Mouse (Mus musculus): ENCODE measurements around the gene Gpx8. TPM values are rescaled to one million over a fixed set of nuclear protein-coding genes. Genes with fewer than 3 reads are reported as not detected.

Gene Gpx8
- polyA plus RNA-seq (2012; rRNA removed): 6.5 and 9.2 TPM in 2 replicates

DNA sequence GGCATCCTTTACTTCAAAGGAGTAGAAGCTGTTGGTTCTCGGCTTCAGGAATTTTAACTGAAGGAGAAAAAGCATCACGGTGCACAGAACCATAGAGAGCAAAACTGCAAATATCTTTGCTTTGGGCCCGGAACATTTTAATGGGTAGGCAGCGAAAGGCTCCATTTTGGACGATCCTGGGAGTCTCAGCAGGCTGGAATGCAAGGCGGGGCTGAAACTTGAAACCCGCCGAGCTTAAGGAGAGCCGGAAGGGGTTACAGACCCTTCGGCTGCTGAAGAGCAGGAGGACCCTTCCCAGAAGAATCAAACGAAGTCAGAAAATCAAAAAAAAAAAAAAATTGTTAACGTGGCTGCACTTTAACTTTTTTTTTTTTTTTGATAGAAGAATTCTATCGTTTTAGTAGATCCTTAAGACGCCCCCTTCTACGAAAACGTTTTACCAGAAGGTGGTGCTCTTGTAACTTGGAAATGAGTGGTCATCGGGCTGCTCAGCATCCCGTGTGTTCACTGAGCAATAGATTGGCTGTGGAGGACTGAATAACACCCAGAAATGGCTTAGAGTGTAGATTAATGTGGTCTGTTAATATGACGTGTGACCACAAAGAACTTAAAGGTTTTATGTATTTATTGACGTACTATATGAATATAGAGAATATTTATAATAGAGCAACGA lies at the start of gene Gpx8:
Gene Gpx8, minus strand, starts transcription at position 200 of the 673 bp plus-strand sequence.
- Histone ChIP-seq H3K27me3 (replicated peaks; ENCODE audit: control insufficient read depth, insufficient read depth, low read length) (no peaks in the 10 kb centered on the region), H3K4me3 (ENCODE audit: insufficient read depth, low read depth, low read length) (peak within 1 kb of the TSS; percentile 64), H3K36me3 (ENCODE audit: control insufficient read depth, insufficient read depth, low read length) (no peaks in the 10 kb centered on the region), H3K4me1 (ENCODE audit: control insufficient read depth, insufficient read depth, low read length) (no peaks in the 10 kb centered on the region), H3K27ac (ENCODE audit: insufficient read depth, low read depth, low read length) (peak within 1 kb of the TSS; percentile 78)
- no peak for TF ChIP-seq POLR2A (IDR thresholded peaks at IDR 0.05; ENCODE audit: low read depth, low read length)
- peak; percentile 49 for TF ChIP-seq CTCF (conservative IDR thresholded peaks at IDR 0.05; ENCODE audit: insufficient read depth, insufficient read length, low read depth, low read length)
- DNase-seq: peak; percentile 61
- 4% methylated on average over 21 of the region's 21 CpGs for WGBS

DNA sequence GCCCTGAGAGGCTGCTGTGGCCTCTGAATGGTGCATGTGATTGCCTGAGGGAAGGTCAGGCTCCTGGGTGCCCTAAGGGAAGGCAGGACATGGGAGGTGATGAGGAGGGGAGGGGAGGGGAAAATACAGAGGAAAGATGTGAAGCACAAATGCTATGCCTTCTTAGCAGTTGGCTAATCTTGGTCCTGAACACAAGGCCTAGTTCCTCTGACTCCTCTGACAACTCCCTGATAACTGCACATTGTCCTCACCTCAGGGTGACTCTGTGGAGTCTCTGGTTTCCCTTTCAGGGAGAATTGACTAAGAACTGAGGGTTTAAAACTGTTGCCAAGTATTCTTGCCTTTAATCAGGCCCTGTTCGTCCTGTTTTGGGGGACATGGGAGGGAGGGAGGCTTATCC lies 48.4 kb upstream of the Gpx8 start:
- H3K4me1 ChIP-seq (ENCODE audit: control insufficient read depth, insufficient read depth, low read length): no peaks in the 10 kb centered on the region
- DNase-seq: no peak
- H3K4me3 ChIP-seq (ENCODE audit: insufficient read depth, low read depth, low read length): no peak overlapping the region
- H3K36me3 ChIP-seq (ENCODE audit: control insufficient read depth, insufficient read depth, low read length): no peaks in the 10 kb centered on the region
- no peak overlapping the region for H3K27ac ChIP-seq (ENCODE audit: insufficient read depth, low read depth, low read length)
- TF ChIP-seq CTCF (conservative IDR thresholded peaks at IDR 0.05; ENCODE audit: insufficient read depth, insufficient read length, low read depth, low read length): no peak
- no peak for TF ChIP-seq POLR2A (IDR thresholded peaks at IDR 0.05; ENCODE audit: low read depth, low read length)
- H3K27me3 ChIP-seq (replicated peaks; ENCODE audit: control insufficient read depth, insufficient read depth, low read length): no peaks in the 10 kb centered on the region; the same call in 1 of the 2 replicates
- WGBS: 69% methylated on average over 1 of the region's 1 CpGs

DNA sequence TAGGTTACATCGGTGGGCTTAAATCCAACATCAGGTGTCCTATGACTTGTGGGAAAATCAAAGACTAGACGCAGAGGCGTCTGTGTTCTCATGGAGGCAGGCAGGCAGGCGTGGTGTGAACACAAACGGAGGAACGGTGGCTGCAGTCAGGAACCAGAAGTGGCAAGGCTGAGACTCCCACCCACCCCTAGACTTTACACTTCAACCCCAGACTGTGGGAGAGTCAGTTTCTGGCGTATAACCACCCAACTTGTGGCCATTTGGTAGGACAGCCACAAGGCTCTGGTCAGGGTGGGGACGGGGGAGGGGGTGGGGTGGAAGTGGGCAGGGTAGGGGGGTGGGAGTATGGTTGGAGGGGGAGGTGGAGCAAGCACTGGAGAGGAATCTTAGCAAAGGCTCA lies 44.3 kb upstream of the Gpx8 start:
- H3K36me3 ChIP-seq (ENCODE audit: control insufficient read depth, insufficient read depth, low read length): no peaks in the 10 kb centered on the region
- TF ChIP-seq POLR2A (IDR thresholded peaks at IDR 0.05; ENCODE audit: low read depth, low read length): no peak
- WGBS: 35% methylated on average over 8 of the region's 8 CpGs
- DNase-seq: no peak
- H3K4me1 ChIP-seq (ENCODE audit: control insufficient read depth, insufficient read depth, low read length): no peaks in the 10 kb centered on the region
- H3K4me3 ChIP-seq (ENCODE audit: insufficient read depth, low read depth, low read length): no peak overlapping the region
- H3K27me3 ChIP-seq (replicated peaks; ENCODE audit: control insufficient read depth, insufficient read depth, low read length): no peaks in the 10 kb centered on the region
- no peak overlapping the region for H3K27ac ChIP-seq (ENCODE audit: insufficient read depth, low read depth, low read length)

DNA sequence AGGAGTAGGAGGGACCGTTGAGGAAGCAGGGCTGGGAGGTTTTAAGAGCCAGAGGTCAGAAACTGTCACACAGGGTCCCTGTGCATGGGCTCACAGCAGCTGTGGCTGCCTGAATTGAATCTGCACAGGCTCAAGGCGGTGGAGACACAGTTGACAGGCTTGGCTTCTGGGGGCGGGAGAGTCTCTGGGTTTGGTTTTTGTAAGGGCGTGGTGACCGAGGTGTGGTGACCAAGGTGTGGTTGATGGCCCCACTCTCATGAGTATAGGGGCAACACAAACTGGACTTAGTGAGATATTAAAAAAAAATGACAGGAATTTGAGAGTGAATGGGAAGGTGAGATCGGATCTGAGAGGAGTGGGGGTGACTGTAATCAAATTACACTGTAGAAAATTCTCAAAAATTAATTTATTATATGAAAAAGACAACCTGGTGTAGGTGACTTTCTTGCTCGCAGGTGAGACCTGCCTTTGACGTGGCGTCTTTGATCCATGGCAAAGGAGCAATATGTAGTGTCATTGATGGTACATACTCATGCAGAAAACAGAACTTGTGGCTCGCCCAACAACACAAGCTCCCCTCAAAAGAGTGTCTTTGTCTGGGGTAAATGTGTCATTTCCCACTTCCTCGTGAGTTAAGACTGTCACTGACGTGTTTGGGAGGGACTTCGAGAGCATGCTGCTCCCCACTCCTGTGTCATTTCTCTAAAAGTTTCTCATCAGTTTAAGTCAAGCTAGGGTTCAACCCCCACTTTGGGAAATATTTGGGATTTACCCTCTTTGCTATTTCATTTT lies 41.2 kb upstream of the Gpx8 start:
- TF ChIP-seq POLR2A (IDR thresholded peaks at IDR 0.05; ENCODE audit: low read depth, low read length): no peak
- no peak for TF ChIP-seq CTCF (conservative IDR thresholded peaks at IDR 0.05; ENCODE audit: insufficient read depth, insufficient read length, low read depth, low read length)
- Histone ChIP-seq H3K4me3 (ENCODE audit: insufficient read depth, low read depth, low read length) (no peak overlapping the region), H3K36me3 (ENCODE audit: control insufficient read depth, insufficient read depth, low read length) (no peaks in the 10 kb centered on the region), H3K27ac (ENCODE audit: insufficient read depth, low read depth, low read length) (no peak overlapping the region), H3K27me3 (replicated peaks; ENCODE audit: control insufficient read depth, insufficient read depth, low read length) (no peaks in the 10 kb centered on the region), H3K4me1 (ENCODE audit: control insufficient read depth, insufficient read depth, low read length) (no peaks in the 10 kb centered on the region)
- DNase-seq: no peak
- 80% methylated on average over 13 of the region's 13 CpGs for WGBS

DNA sequence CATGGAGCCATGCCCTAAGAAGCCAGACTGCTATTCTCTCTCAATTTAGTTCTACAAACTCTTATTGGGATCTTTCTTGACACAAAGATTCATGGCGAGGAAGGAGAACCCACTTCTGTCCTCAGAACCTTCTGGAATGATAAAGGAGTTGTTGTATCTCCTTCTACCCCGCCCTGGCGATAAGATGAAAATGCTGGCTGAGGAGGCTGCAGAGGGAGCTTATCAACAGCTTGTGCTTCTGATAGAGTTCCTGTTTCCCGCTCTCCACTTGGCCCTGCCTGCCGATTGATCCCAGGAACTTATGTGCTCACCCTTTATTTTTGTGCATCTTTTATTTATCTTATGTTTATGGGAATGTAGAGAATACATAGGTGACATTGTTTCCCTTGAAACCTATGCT lies 38.5 kb upstream of the Gpx8 start:
- Histone ChIP-seq H3K27ac (ENCODE audit: insufficient read depth, low read depth, low read length) (no peak overlapping the region), H3K4me3 (ENCODE audit: insufficient read depth, low read depth, low read length) (no peak overlapping the region), H3K4me1 (ENCODE audit: control insufficient read depth, insufficient read depth, low read length) (no peaks in the 10 kb centered on the region), H3K27me3 (replicated peaks; ENCODE audit: control insufficient read depth, insufficient read depth, low read length) (no peaks in the 10 kb centered on the region), H3K36me3 (ENCODE audit: control insufficient read depth, insufficient read depth, low read length) (no peaks in the 10 kb centered on the region)
- no peak for DNase-seq
- no peak for TF ChIP-seq CTCF (conservative IDR thresholded peaks at IDR 0.05; ENCODE audit: insufficient read depth, insufficient read length, low read depth, low read length)
- no peak for TF ChIP-seq POLR2A (IDR thresholded peaks at IDR 0.05; ENCODE audit: low read depth, low read length)
- 76% methylated on average over 5 of the region's 5 CpGs for WGBS

DNA sequence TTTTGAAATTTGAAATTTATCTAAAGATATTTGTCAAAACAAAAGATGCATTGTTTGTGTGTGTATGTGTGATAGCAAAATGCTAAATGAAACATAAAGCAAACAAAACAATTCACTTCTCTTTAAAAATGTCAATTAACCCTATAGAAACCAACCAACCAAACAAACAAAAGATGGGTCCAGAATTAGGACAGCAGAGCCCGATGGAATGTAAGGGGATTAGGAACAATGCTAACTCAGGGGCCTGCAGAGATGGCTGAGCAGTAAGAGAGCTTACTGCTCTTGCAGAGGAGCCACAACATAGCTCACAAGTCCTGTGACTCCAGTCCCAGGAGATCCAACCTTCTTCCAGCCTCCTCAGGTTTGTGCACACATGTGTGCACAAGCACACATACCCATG lies 35.9 kb upstream of the Gpx8 start:
- H3K4me1 ChIP-seq (ENCODE audit: control insufficient read depth, insufficient read depth, low read length): no peaks in the 10 kb centered on the region
- no peaks in the 10 kb centered on the region for H3K36me3 ChIP-seq (ENCODE audit: control insufficient read depth, insufficient read depth, low read length)
- no peak overlapping the region for H3K4me3 ChIP-seq (ENCODE audit: insufficient read depth, low read depth, low read length)
- TF ChIP-seq POLR2A (IDR thresholded peaks at IDR 0.05; ENCODE audit: low read depth, low read length) (no peak), CTCF (conservative IDR thresholded peaks at IDR 0.05; ENCODE audit: insufficient read depth, insufficient read length, low read depth, low read length) (no peak)
- WGBS: 83% methylated on average over 1 of the region's 1 CpGs
- H3K27me3 ChIP-seq (replicated peaks; ENCODE audit: control insufficient read depth, insufficient read depth, low read length): no peaks in the 10 kb centered on the region
- no peak overlapping the region for H3K27ac ChIP-seq (ENCODE audit: insufficient read depth, low read depth, low read length)
- DNase-seq: no peak

DNA sequence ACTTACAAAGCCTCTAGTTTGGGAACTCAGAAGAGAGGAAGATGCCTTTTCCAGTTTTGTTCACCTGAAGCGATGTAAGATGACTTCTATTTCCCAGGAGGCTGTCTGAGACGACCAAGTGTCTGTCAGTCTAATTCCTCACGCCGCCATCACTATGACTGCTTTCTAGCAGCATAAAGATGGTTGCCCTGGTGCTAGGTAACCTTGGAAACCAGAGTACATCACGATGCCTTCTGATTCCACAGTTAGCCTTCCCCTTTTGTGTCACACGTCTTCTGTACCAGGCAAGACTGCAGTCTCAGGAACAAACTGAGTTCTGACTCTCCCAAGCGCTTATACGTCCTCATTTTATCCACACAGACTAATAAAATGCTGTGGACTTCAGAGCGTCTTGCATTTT lies 32.8 kb upstream of the Gpx8 start:
- H3K4me3 ChIP-seq (ENCODE audit: insufficient read depth, low read depth, low read length): no peak overlapping the region
- WGBS: 88% methylated on average over 9 of the region's 9 CpGs
- TF ChIP-seq CTCF (conservative IDR thresholded peaks at IDR 0.05; ENCODE audit: insufficient read depth, insufficient read length, low read depth, low read length) (no peak), POLR2A (IDR thresholded peaks at IDR 0.05; ENCODE audit: low read depth, low read length) (no peak)
- no peaks in the 10 kb centered on the region for H3K27me3 ChIP-seq (replicated peaks; ENCODE audit: control insufficient read depth, insufficient read depth, low read length)
- DNase-seq: no peak
- H3K27ac ChIP-seq (ENCODE audit: insufficient read depth, low read depth, low read length): no peak overlapping the region
- no peaks in the 10 kb centered on the region for H3K4me1 ChIP-seq (ENCODE audit: control insufficient read depth, insufficient read depth, low read length)
- no peaks in the 10 kb centered on the region for H3K36me3 ChIP-seq (ENCODE audit: control insufficient read depth, insufficient read depth, low read length)

Data from kidney, adult 2 months (tissue).